Mouse (Mus musculus) splenic B cell, adult 2 months (primary cell): ENCODE measurements around the gene Hoxb5.

Source experiments
- DNase-seq: peaks from one replicate; pipeline ENCODE4 v3.0.0-alpha.2; 2011; ENCODE audit warnings: low read depth, low spot score
- H3K27me3 ChIP-seq: 2 replicates; pipeline ENCODE4 v1.6.1; 2012; ENCODE audit warnings: mild to moderate bottlenecking, low read length, moderate library complexity, mixed read lengths; ENCODE audit not compliant: control insufficient read depth, poor library complexity, insufficient read depth, severe bottlenecking
- H3K36me3 ChIP-seq: 2 replicates; pipeline ENCODE4 v1.6.1; 2012; ENCODE audit warnings: mild to moderate bottlenecking, low read length, moderate library complexity, mixed read lengths; ENCODE audit not compliant: control insufficient read depth, poor library complexity, insufficient read depth, severe bottlenecking

Gene Hoxb5

DNA sequence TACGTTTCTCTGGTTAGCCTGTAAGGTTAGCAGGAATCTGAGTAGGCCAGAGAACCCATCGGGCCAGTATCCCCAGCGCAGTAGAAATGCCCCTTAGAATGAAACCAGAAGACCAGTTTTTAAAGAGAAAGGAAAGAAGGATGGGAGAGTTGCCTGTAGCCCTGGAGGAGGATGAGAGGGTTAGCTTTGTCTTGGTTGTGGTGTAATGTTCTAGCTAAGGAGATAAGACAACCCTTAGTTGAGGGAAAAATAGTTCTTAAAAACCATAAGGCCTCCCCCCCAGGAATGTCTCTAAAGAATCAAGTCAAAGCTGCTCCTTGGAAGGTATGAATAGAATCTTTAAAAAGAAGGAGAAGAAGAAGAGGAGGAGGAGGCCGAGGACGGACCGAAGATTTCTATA lies 19.6 kb downstream of the Hoxb5 start:
- H3K36me3 ChIP-seq, result no peaks in the 10 kb centered on the region
- no peaks in the 10 kb centered on the region; the same call in 1 of the 2 replicates for H3K27me3 ChIP-seq
- no peak for DNase-seq

DNA sequence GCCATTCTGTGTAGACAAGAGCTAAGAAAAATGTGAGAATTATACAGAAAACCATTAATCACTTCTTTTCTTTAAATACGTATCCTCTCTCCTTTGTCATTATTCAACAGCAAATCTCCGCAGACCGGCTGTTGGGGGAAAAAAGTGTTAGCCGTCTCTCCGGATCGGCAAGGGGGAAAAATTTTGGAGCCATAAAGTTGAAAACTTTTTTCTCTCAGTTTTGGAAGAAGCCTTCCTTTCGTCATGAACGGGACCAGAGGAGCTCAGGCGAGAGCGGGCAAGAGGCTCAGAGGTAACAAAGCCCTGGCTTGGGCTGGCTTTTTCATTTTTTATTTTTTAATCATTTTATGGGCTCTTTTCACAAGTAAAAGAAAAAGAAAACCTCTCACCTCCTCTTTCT lies 20.0 kb downstream of the Hoxb5 start, which contains the start of gene Hoxb3:
Gene Hoxb3 (plus strand): TSS at position 173 of the 400 bp plus-strand sequence.
- H3K36me3 ChIP-seq, result no peaks in the 10 kb centered on the region
- H3K27me3 ChIP-seq, result no peaks in the 10 kb centered on the region; the same call in 1 of the 2 replicates
- DNase-seq, result no peak

DNA sequence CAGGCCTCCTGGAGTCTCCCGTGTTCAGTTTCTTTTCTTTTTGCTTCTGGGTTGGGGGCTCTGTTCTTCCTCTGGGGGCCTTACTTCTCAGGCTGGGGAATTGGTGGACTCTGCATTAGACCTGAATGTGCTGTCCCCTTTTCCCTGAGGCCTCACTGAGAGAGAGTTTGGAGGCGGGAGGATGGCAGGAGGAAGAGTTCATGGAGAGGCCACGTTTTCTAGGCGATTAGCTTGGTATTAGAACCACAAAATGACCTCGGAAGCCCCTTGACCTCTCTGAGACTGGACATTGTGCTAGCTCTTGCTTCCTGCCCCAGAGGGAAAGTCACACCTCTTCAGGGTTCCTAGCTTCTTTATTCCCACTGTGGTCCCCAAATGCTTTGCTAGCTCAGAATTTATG lies 21.0 kb downstream of the Hoxb5 start:
- Histone ChIP-seq H3K27me3 (no peaks in the 10 kb centered on the region; the same call in 1 of the 2 replicates), H3K36me3 (no peaks in the 10 kb centered on the region)
- DNase-seq, result no peak

DNA sequence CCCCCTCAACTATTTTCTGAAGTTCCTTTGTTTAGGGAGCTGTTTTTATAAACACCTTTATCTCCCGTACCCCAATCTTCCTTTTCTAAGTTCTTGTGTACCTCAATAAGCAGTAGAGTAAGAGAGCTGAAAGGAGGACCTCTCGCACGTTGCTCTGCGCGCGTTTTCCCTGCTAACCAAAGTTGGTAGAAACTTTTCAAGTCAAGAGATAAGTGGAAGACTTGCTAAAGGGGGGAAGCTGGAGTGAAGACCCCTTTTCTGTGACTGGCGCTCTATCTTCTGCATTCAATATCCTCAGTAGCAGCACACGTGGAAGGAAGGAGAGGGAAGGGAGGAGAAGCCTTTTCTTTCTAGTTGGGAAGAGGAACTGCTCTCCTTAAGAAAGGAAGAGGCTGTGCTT lies 21.8 kb downstream of the Hoxb5 start:
- Histone ChIP-seq H3K36me3 (no peaks in the 10 kb centered on the region), H3K27me3 (no peaks in the 10 kb centered on the region; the same call in 1 of the 2 replicates)
- no peak for DNase-seq

DNA sequence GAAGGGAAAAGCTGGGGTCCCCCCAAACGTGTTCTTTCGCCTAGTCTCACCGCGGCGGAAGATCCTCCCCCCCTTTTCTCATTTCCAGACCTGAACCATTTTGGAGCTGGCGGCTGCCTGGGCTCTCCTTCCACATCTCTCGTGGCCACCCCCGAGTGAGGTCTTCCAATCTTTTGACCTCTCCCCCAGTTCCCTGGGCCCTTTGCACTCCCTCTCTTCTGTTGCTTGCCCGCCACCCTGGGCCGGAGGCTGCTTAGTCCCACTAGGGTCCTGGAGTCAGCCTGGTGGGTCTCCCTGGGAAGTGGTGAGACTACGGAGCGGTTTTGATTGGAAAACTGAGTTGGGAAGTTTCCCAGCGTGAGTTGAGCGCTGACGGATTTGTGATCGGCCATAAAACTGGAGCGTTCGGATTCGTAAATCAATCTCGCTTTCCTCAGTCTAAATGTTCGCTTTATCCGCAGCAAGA lies 22.6 kb downstream of the Hoxb5 start:
- no peak for DNase-seq
- Histone ChIP-seq H3K27me3 (no peaks in the 10 kb centered on the region; the same call in 1 of the 2 replicates), H3K36me3 (no peaks in the 10 kb centered on the region)

DNA sequence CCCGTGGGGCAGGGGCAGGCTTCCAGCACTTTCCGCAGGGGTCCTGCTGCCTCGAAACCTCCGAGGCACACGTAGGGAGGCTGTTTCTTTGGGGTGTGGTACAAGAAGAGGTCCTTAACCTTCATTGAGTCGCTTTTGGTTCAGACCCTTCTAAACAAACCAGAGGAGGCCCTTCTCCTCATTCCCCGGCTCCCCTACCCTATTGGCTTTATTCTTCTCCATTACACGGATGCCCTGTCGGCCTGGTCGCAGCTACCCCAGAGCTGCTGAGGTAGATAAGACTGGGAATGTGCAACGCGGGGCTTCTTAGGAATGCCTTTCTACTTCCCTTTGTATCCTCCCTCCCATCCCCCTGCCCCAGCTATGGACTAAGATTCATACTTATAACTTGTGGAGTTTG lies 23.6 kb downstream of the Hoxb5 start:
- Histone ChIP-seq H3K36me3 (no peaks in the 10 kb centered on the region), H3K27me3 (no peaks in the 10 kb centered on the region; the same call in 1 of the 2 replicates)
- no peak for DNase-seq

DNA sequence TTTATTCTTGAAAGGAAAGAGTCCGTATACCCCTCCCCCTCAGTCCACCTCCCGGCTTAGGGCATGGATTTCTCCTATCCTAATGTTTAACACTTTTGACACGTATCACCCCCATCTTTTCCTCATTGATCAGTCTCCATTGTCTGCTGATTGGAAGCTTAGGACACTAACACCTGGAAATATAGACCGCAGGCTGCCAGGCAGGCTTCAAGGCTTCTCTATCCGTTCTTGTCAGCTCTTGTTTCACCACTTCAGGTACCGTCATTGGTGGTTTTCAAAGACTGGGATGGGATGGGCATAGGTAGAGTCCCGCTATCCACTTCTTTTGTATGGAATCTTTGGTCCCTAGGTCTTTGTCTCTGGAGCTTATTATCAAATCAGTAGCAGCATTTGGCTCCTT lies 24.0 kb downstream of the Hoxb5 start:
- DNase-seq, result no peak

DNA sequence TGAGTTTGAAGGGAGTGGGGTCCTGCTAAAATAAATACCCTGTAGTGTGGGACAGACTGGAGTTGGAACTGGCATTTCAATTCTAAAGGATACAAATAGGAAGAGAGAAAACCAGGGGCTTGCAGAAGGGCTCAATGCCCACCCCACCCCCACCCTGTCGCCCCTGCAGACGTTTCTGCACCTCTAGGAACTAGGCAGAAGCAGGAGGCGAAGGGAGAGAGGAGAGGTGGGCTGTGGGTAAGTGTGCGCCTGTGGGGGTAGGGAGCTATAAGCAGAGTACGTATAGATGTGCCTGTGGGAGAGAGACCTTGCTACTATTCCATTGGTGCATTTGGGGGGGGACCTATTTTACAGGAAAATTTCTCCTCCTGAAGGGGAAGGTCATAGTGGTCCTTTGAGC lies 24.6 kb downstream of the Hoxb5 start:
- DNase-seq, result no peak

More for the DNA sequence above, 24.0 kb downstream of the Hoxb5 start:
- no peaks in the 10 kb centered on the region; the same call in 1 of the 2 replicates for H3K27me3 ChIP-seq
- no peaks in the 10 kb centered on the region for H3K36me3 ChIP-seq

DNA sequence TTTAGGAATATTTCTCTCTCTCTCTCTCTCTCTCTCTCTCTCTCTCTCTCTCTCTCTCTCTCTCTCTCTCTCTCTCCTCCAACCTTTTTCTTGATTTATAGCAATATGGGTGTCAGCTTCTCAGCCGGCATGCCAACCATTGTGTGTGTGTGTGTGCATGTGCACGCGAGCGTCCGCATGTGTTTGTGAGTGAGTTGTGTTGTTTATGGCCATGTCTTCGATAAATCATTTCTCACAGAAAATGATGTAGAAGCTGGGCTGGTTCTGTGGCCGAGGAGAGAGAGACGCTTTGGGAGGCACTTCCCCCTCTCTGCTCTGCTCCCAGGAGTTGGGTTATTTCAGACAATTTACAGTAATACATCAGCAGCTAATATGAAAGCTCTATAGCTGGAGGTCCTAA lies 25.5 kb downstream of the Hoxb5 start:
- no peak for DNase-seq
- no peaks in the 10 kb centered on the region for H3K27me3 ChIP-seq

More for the DNA sequence above, 24.6 kb downstream of the Hoxb5 start:
- Histone ChIP-seq H3K36me3 (no peaks in the 10 kb centered on the region), H3K27me3 (no peaks in the 10 kb centered on the region)

DNA sequence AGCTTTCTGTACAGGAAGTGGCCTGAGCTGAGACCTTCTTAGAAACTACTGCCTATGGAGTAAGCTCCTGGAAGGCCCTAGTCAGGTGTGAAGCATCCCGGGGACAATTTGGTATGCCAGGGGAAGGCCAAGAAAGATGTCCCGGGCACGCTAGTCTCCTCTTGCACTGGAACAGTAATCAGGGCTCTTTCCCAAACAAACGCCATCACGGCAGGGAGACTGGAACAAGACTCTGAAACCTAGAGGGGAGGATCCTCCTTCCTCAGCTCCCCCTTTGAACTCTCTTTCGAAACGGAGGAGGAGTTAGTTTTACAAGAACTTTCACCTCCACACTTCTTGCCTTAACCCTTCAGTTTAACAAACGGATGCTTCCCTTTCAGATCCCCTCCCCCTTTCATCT lies 29.0 kb downstream of the Hoxb5 start:
- no peaks in the 10 kb centered on the region for H3K27me3 ChIP-seq
- H3K36me3 ChIP-seq, result no peaks in the 10 kb centered on the region
- DNase-seq, result no peak

More for the DNA sequence above, 25.5 kb downstream of the Hoxb5 start:
- H3K36me3 ChIP-seq, result no peaks in the 10 kb centered on the region

DNA sequence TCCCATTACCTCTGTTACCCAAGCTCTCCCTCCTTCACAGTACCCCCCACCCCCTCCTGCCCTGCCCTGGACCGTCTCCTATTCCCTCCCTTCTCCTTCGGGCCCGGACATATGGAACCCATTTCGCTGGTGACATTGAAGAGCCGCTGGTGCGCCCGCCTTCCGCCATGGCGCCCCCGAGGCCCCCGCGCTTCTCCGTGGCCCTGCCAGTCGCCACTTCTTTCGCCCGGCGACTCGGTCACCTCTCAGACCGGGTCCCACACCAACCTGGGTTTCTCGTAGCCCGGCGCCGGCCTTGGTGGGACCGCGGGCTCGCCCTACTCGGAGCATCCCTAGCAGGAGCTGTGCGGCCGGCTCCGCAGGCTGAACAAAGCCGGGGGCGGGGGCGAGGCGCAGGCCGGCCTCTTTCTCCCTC lies 29.5 kb downstream of the Hoxb5 start:
- no peak for DNase-seq
- no peaks in the 10 kb centered on the region for H3K36me3 ChIP-seq
- no peaks in the 10 kb centered on the region for H3K27me3 ChIP-seq

DNA sequence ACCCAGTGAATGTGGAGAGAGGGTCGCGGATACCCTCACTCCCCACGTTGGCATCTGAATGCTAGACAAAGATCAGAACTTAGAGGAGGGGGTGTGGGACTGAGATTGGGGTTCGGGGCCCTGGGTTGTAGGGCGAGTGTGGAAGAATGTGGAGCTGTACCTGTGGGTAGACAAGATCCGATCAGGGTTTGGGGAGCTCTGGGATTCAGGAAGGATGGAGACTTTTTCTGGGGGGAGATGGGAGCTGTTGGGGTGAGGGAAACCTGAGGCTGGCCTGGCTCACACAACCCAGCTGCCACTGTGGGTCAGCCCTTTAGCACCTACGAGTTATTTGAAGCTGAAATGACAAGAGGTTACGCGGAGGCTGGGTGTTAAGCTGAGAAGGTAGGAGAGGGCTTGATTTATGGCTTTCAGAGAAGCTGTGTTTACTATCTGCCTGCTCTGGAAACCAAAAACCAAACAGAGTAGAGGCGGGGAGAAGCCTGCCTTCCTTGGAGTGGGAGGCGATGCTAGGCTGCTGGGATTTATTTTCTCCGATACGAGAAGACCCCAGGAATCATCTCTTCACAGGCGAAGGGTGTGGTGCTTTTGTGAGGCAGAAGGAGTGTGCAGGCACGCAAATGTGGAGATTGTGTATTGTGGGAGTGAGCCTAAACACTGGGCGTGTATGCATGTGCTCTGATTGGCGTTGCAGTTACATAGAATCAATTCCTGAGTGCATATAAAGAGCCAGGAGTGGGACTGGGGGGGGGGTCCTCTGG lies 30.3 kb downstream of the Hoxb5 start:
- no peak for DNase-seq
- H3K27me3 ChIP-seq, result no peaks in the 10 kb centered on the region
- no peaks in the 10 kb centered on the region for H3K36me3 ChIP-seq

DNA sequence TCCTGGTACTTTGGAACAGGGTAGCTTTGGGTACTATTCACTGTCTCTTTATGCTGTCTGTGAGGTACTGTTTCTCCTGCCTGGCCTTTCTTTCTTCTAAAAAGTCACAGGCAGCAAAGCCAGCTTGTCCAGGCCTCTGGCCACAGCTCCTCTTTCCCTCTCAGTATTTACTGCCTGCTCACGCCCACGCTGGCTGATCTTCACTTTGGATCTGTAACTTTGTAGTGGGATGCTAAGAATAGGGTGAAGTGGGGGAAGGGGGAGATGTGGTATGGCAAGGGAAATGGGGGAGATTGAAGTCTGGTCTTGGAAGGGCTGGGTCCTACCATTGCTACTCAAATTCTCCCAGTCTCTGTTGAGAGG lies 30.8 kb downstream of the Hoxb5 start:
- DNase-seq, result no peak
- H3K27me3 ChIP-seq, result no peaks in the 10 kb centered on the region
- no peaks in the 10 kb centered on the region for H3K36me3 ChIP-seq

DNA sequence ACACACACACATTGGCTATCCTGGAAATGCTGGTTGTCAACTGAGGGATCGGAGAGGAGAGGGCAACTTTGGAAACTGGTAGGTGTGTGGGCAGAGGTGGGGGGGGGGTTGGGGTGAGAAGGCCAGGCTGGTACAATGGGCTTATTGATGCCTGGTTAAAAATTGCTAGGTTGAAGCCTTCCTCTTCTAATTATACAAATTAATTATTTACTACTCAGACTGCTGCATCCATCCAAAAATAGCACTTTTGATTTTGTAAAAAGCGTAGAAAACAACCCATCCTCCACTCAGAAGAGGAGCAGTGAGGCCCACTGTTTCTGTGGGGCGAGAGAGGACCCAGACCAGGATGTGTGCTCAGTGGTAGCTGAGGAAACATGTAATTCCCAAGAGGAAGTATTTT lies 31.9 kb downstream of the Hoxb5 start:
- DNase-seq, result no peak
- Histone ChIP-seq H3K27me3 (no peaks in the 10 kb centered on the region), H3K36me3 (no peaks in the 10 kb centered on the region)

DNA sequence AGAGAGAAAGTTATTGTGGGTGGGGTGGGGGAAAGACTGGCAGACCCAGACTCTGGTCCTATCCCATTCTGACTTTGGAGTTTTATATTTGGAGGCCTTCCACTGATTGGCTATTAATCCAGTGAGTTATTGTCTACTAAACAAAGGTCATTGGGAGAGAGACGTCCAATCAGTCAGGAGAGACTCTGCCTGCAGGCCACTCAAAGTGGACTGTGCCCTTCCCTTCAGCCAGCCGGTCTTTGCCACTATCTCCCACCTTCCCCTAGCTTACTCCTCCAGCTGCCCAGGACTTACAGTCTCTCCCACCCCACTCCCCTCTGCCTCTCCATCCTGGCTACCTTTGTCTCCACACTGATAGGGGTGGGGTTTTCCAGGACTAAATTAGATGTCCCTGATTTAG lies 33.5 kb downstream of the Hoxb5 start:
- Histone ChIP-seq H3K36me3 (no peaks in the 10 kb centered on the region), H3K27me3 (no peaks in the 10 kb centered on the region; the same call in 1 of the 2 replicates)
- DNase-seq, result no peak
